Mouse (Mus musculus) midbrain, embryonic 14.5 days (tissue): ENCODE data around the gene Inpp4b. TPM values are rescaled to one million over a fixed set of nuclear protein-coding genes. Genes with fewer than 3 reads are reported as not detected.

Source experiments
- ATAC-seq: fragments of 200-750 bp; cut with Nextera tagmentation; 2 replicates; pipeline ENCODE4 v1.8.0; 2017; ENCODE audit warnings: moderate number of reproducible peaks, moderate library complexity; ENCODE audit not compliant: low FRiP score, low TSS enrichment
- DNase-seq: peaks from one replicate; pipeline ENCODE4 v3.0.0-alpha.2; 2015
- H3K27ac ChIP-seq: fragments of 300-500 bp; sonication (generic); replicated peaks from 2 replicates; pipeline ENCODE4 v1.5.1; 2014; ENCODE audit warnings: mild to moderate bottlenecking, low read depth, low read length, moderate library complexity
- H3K27me3 ChIP-seq: fragments of 300-500 bp; sonication (generic); 2 replicates; pipeline ENCODE4 v1.6.1; 2014; ENCODE audit warnings: low read length, control low read depth, mixed read lengths; ENCODE audit not compliant: control insufficient read depth, insufficient read depth
- H3K36me3 ChIP-seq: fragments of 300-500 bp; sonication (generic); 2 replicates; pipeline ENCODE4 v1.6.1; 2014; ENCODE audit warnings: low read length, control low read depth; ENCODE audit not compliant: control insufficient read depth, insufficient read depth
- H3K4me1 ChIP-seq: fragments of 300-500 bp; sonication (generic); 2 replicates; pipeline ENCODE4 v1.6.1; 2014; ENCODE audit warnings: mild to moderate bottlenecking, antibody characterized with exemption, low read length, control low read depth; ENCODE audit not compliant: control insufficient read depth, insufficient read depth
- H3K4me2 ChIP-seq: fragments of 300-500 bp; sonication (generic); 2 replicates; pipeline ENCODE4 v1.6.1; 2014; ENCODE audit warnings: mild to moderate bottlenecking, low read length, moderate library complexity
- H3K4me3 ChIP-seq: fragments of 300-500 bp; sonication (generic); replicated peaks from 2 replicates; pipeline ENCODE4 v1.5.1; 2014; ENCODE audit warnings: low read depth, low read length
- H3K9ac ChIP-seq: fragments of 300-500 bp; sonication (generic); replicated peaks from 2 replicates; pipeline ENCODE4 v1.6.1; 2014; ENCODE audit warnings: mild to moderate bottlenecking, low read length, moderate library complexity
- H3K9me3 ChIP-seq: fragments of 300-500 bp; sonication (generic); 2 replicates; pipeline ENCODE4 v1.6.1; 2016; ENCODE audit warnings: low read length, control low read depth, mixed read lengths; ENCODE audit not compliant: control insufficient read depth
- WGBS: fragments of 180-500 bp; shearing (Covaris S2); extraction: QIAGEN DNeasy Blood & Tissue Kit; methylation state at CpG from one replicate; pipeline ENCODE4 v1.1.7; 2014; 5-methylcytosine and 5-hydroxymethylcytosine counted together
- polyA plus RNA-seq: library from polyadenylated mRNA; unstranded; fragments of >200 nt; fragmentation: Nextera tagmentation; extraction: Ambion mirVana; gene quantifications from 2 replicates; pipeline ENCODE4 v1.2.1, GENCODE M21; 2014

Inpp4b gene
- polyA plus RNA-seq, 1 experiment from 2014 or later, result 8.1 TPM

GRCm38 (mm10) chr8:81514425-81514824, 172.1 kb downstream of the Inpp4b start:
- no peak for ATAC-seq
- DNase-seq, result no peak
- no peaks in the 10 kb centered on the region for H3K9me3 ChIP-seq
- H3K27ac ChIP-seq, result no peak overlapping the region
- no peaks in the 10 kb centered on the region for H3K4me1 ChIP-seq
- H3K4me2 ChIP-seq, result no peak overlapping the region
- H3K4me3 ChIP-seq, result no peak overlapping the region
- no peaks in the 10 kb centered on the region for H3K27me3 ChIP-seq
- H3K36me3 ChIP-seq, result no peaks in the 10 kb centered on the region
- H3K9ac ChIP-seq, result no peak overlapping the region

- WGBS, result 93% methylated on average over 2 of the region's 2 CpGs
- Histone ChIP-seq H3K27me3 (no peaks in the 10 kb centered on the region), H3K9me3 (no peaks in the 10 kb centered on the region), H3K27ac (no peak overlapping the region), H3K9ac (no peak overlapping the region), H3K4me1 (no peaks in the 10 kb centered on the region), H3K4me2 (no peak overlapping the region), H3K4me3 (no peak overlapping the region), H3K36me3 (no peaks in the 10 kb centered on the region)
- no peak for ATAC-seq
- no peak for DNase-seq
These were observed 179.7 kb downstream of the Inpp4b start for GRCm38 (mm10) chr8:81522085-81522484.

- Histone ChIP-seq H3K4me2 (no peak overlapping the region), H3K4me3 (no peak overlapping the region), H3K27me3 (no peaks in the 10 kb centered on the region), H3K27ac (no peak overlapping the region), H3K36me3 (no peaks in the 10 kb centered on the region), H3K4me1 (no peaks in the 10 kb centered on the region), H3K9me3 (no peaks in the 10 kb centered on the region), H3K9ac (no peak overlapping the region)
- DNase-seq (no peak), ATAC-seq (no peak)
- 48% methylated on average over 2 of the region's 2 CpGs for WGBS
These were observed 182.2 kb downstream of the Inpp4b start for GRCm38 (mm10) chr8:81524561-81524960.

- Histone ChIP-seq H3K4me1 (no peaks in the 10 kb centered on the region), H3K27me3 (no peaks in the 10 kb centered on the region), H3K4me2 (no peak overlapping the region), H3K36me3 (no peaks in the 10 kb centered on the region), H3K9me3 (no peaks in the 10 kb centered on the region), H3K9ac (no peak overlapping the region), H3K27ac (no peak overlapping the region), H3K4me3 (no peak overlapping the region)
- WGBS, result 8% methylated on average over 4 of the region's 4 CpGs
- ATAC-seq (no peak), DNase-seq (peak; percentile 19)
These were observed 185.3 kb downstream of the Inpp4b start for GRCm38 (mm10) chr8:81527661-81528060.

- H3K4me1 ChIP-seq, result no peaks in the 10 kb centered on the region
- ATAC-seq, result no peak
- no peaks in the 10 kb centered on the region for H3K36me3 ChIP-seq
- H3K4me3 ChIP-seq, result no peak overlapping the region
- no peak overlapping the region for H3K4me2 ChIP-seq
- no peak overlapping the region for H3K9ac ChIP-seq
- no peaks in the 10 kb centered on the region for H3K9me3 ChIP-seq
- WGBS, result 87% methylated on average over 3 of the region's 3 CpGs
- DNase-seq, result no peak
- H3K27me3 ChIP-seq, result no peaks in the 10 kb centered on the region
- no peak overlapping the region for H3K27ac ChIP-seq
These were observed 196.0 kb downstream of the Inpp4b start for GRCm38 (mm10) chr8:81538310-81538709.

- Histone ChIP-seq H3K27ac (no peak overlapping the region), H3K9ac (no peak overlapping the region), H3K36me3 (no peaks in the 10 kb centered on the region), H3K4me3 (no peak overlapping the region), H3K27me3 (no peaks in the 10 kb centered on the region), H3K4me2 (no peak overlapping the region), H3K4me1 (no peaks in the 10 kb centered on the region), H3K9me3 (no peaks in the 10 kb centered on the region)
- ATAC-seq (no peak), DNase-seq (no peak)
- WGBS, result 87% methylated on average over 4 of the region's 4 CpGs
These were observed 216.2 kb downstream of the Inpp4b start for GRCm38 (mm10) chr8:81558550-81558949.

GRCm38 (mm10) chr8:81562405-81562804, 220.0 kb downstream of the Inpp4b start:
- no peak for ATAC-seq
- no peak overlapping the region for H3K4me3 ChIP-seq
- H3K9ac ChIP-seq, result no peak overlapping the region
- WGBS, result 74% methylated on average over 1 of the region's 1 CpGs
- H3K9me3 ChIP-seq, result no peaks in the 10 kb centered on the region
- H3K4me1 ChIP-seq, result no peaks in the 10 kb centered on the region
- H3K27me3 ChIP-seq, result no peaks in the 10 kb centered on the region
- no peak overlapping the region for H3K27ac ChIP-seq
- no peaks in the 10 kb centered on the region for H3K36me3 ChIP-seq
- DNase-seq, result no peak
- no peak overlapping the region for H3K4me2 ChIP-seq

- DNase-seq, result no peak
- whole genome bisulfite sequencing, result 83% methylated on average over 4 of the region's 4 CpGs
These were observed 223.1 kb downstream of the Inpp4b start for GRCm38 (mm10) chr8:81565484-81565883.

GRCm38 (mm10) chr8:81572319-81573104, 230.2 kb downstream of the Inpp4b start:
- Histone ChIP-seq H3K36me3 (no peaks in the 10 kb centered on the region), H3K27me3 (no peaks in the 10 kb centered on the region), H3K4me3 (no peak overlapping the region), H3K27ac (no peak overlapping the region), H3K9ac (no peak overlapping the region), H3K4me1 (no peaks in the 10 kb centered on the region), H3K9me3 (no peaks in the 10 kb centered on the region), H3K4me2 (no peak overlapping the region)
- no peak for ATAC-seq
- no peak for DNase-seq
- 97% methylated on average over 1 of the region's 1 CpGs for WGBS

More at GRCm38 (mm10) chr8:81565484-81565883, 223.1 kb downstream of the Inpp4b start:
- Histone ChIP-seq H3K36me3 (no peaks in the 10 kb centered on the region), H3K9me3 (no peaks in the 10 kb centered on the region), H3K4me3 (no peak overlapping the region), H3K27me3 (no peaks in the 10 kb centered on the region), H3K9ac (no peak overlapping the region), H3K4me1 (no peaks in the 10 kb centered on the region), H3K27ac (no peak overlapping the region), H3K4me2 (no peak overlapping the region)
- ATAC-seq, result no peak
